In genomic region chr11:65269851-65270473, GRCm38 (mm10) we compare ENCODE assay signal across 9 mouse cellular contexts. TPM values are rescaled to one million over a fixed set of nuclear protein-coding genes. Genes with fewer than 3 reads are reported as not detected.
DNase-seq lines count a peak whose midpoint lies in the region; ATAC-seq and TF ChIP-seq lines count a peak whose summit lies in the region.
"Had no signal": no experiment of that assay in that cellular context is flagged by ENCODE, and none has a peak within 500 bp of the region (broad histone marks: within the 10 kb centered on the region; RNA-seq: fewer than 3 reads in every experiment).

Gene Myocd (minus strand): TSS chr11:65269989.

- under 1% methylated on average over 37 of the region's 37 CpGs for WGBS in kidney, embryonic 14.5 days
- under 1% methylated on average over 37 of the region's 37 CpGs for WGBS in intestine, embryonic 15.5 days
- WGBS in midbrain, embryonic 12.5 days = under 1% methylated on average over 37 of the region's 37 CpGs

- peak within 1 kb of the TSS; percentile 37 for H3K4me3 ChIP-seq in kidney, embryonic 14.5 days (ENCODE audit: low read length)
- H3K4me3 ChIP-seq in intestine, embryonic 15.5 days (replicated peaks) = peak within 1 kb of the TSS; percentile 44
- H3K4me3 ChIP-seq in midbrain, embryonic 12.5 days = peak within 1 kb of the TSS; percentile 45

- H3K27me3 ChIP-seq in kidney, embryonic 14.5 days (ENCODE audit: control insufficient read depth, insufficient read depth, low read length) = peaks cover 7% of the 10 kb centered on the region
- H3K27me3 ChIP-seq in intestine, embryonic 15.5 days (replicated peaks) = no peaks in the 10 kb centered on the region
- H3K27me3 ChIP-seq in midbrain, embryonic 12.5 days = peaks cover 35% of the 10 kb centered on the region

- H3K27ac ChIP-seq in kidney, embryonic 14.5 days (ENCODE audit: low read depth, low read length) = no peak within 1 kb of the TSS
- peak within 1 kb of the TSS; percentile 66 for H3K27ac ChIP-seq in intestine, embryonic 15.5 days
- no peak within 1 kb of the TSS for H3K27ac ChIP-seq in midbrain, embryonic 12.5 days (replicated peaks)

- H3K36me3 ChIP-seq in kidney, embryonic 14.5 days (ENCODE audit: control insufficient read depth, insufficient read depth, low read length) = no peaks in the 10 kb centered on the region
- no peaks in the 10 kb centered on the region for H3K36me3 ChIP-seq in intestine, embryonic 15.5 days
- no peaks in the 10 kb centered on the region for H3K36me3 ChIP-seq in midbrain, embryonic 12.5 days

- no peaks in the 10 kb centered on the region for H3K4me1 ChIP-seq in kidney, embryonic 14.5 days (ENCODE audit: control insufficient read depth, insufficient read depth, low read length)
- H3K4me1 ChIP-seq in intestine, embryonic 15.5 days (replicated peaks) = 0 out of 2 replicates have a peak, but pooled peaks cover 9% of the 10 kb centered on the region
- peaks cover 12% of the 10 kb centered on the region for H3K4me1 ChIP-seq in midbrain, embryonic 12.5 days

- peak within 1 kb of the TSS; percentile 19; the same call in 1 of the 2 replicates for H3K9ac ChIP-seq in kidney, embryonic 14.5 days (ENCODE audit: low read depth, low read length)
- peak within 1 kb of the TSS; percentile 48 for H3K9ac ChIP-seq in intestine, embryonic 15.5 days
- peak within 1 kb of the TSS; percentile 44 for H3K9ac ChIP-seq in midbrain, embryonic 12.5 days (replicated peaks)

- ATAC-seq in kidney, embryonic 14.5 days (ENCODE audit: low FRiP score, low TSS enrichment) = peak; percentile 91
- peak; percentile 95 for ATAC-seq in intestine, embryonic 15.5 days
- ATAC-seq in midbrain, embryonic 12.5 days (ENCODE audit: low FRiP score, low read depth) = peak; percentile 90
- ATAC-seq: Patski had no signal

- peak within 1 kb of the TSS; percentile 59 for H3K4me2 ChIP-seq in kidney, embryonic 14.5 days (replicated peaks; ENCODE audit: low read depth, low read length)
- peak within 1 kb of the TSS; percentile 71 for H3K4me2 ChIP-seq in intestine, embryonic 15.5 days (replicated peaks)
- H3K4me2 ChIP-seq in midbrain, embryonic 12.5 days (replicated peaks) = peak within 1 kb of the TSS; percentile 92

- H3K9me3 ChIP-seq in kidney, embryonic 14.5 days (ENCODE audit: control insufficient read depth, low read length) = no peaks in the 10 kb centered on the region
- H3K9me3 ChIP-seq in intestine, embryonic 15.5 days = no peaks in the 10 kb centered on the region
- H3K9me3 ChIP-seq in midbrain, embryonic 12.5 days = no peaks in the 10 kb centered on the region

- no peak for TF ChIP-seq POLR2A in brain, embryonic 14.5 days (IDR thresholded peaks at IDR 0.05; ENCODE audit: borderline replicate concordance, extremely low read depth, insufficient read depth, insufficient read length, poor library complexity, severe bottlenecking)

- no peak for DNase-seq in kidney, adult 11 months
- peak; percentile 81 for DNase-seq in brain, embryonic 14.5 days (ENCODE audit: low read depth)
- DNase-seq in heart, adult 11 months = peak; percentile 98
- DNase-seq in testis, postnatal 14 days (ENCODE audit: low spot score) = peak; percentile 8
- no peak for DNase-seq in thymus, postnatal 10 days (ENCODE audit: low spot score in 2 of 2)

- no peak for TF ChIP-seq CTCF in brain, embryonic 14.5 days (IDR thresholded peaks at IDR 0.05; ENCODE audit: borderline replicate concordance, extremely low read depth, insufficient read depth, insufficient read length)

RNA-seq across cellular contexts. Expression of gene Myocd, which starts in this region (rescaled TPM):
- polyA plus RNA-seq in kidney, embryonic 14.5 days (2014; fragmentation: Nextera tagmentation; extraction: Ambion mirVana) = 3.4 and 4.6 TPM in 2 replicates
- 0.10 and 0.40 TPM in 2 replicates for polyA plus RNA-seq in brain, embryonic 14.5 days (2012; rRNA removed)
- 28.9 and 31.5 TPM in 2 replicates for polyA plus RNA-seq in intestine, embryonic 15.5 days (2015; fragmentation: Nextera tagmentation; extraction: Ambion mirVana)
- 0.56 and 1.0 TPM in 2 replicates for polyA plus RNA-seq in midbrain, embryonic 12.5 days (2016; fragmentation: Nextera tagmentation; extraction: Ambion mirVana)
- polyA plus RNA-seq: Patski had no signal

Comparison
In these comparisons a context has a peak if more than half of its experiments do, and no peak if none do; other contexts are left out.
1. Peak in DNase-seq in brain, embryonic 14.5 days; RNA of the gene not detected or under 1 TPM.
2. DNase-seq: peak in heart, adult 11 months (single experiment) and testis, postnatal 14 days (single experiment); none in kidney, adult 11 months (single experiment) and thymus, postnatal 10 days (0 of 2).
3. Peak in every context shown above with its lines, with median percentiles within 50 percentile points of each other: ATAC-seq, H3K4me2 ChIP-seq, H3K4me3 ChIP-seq and H3K9ac ChIP-seq.